Mouse (Mus musculus) adrenal gland, postnatal 10 days (tissue): ENCODE measurements around the gene Adamtsl1. TPM values are rescaled to one million over a fixed set of nuclear protein-coding genes. Genes with fewer than 3 reads are reported as not detected.

ENCODE experiments used
- DNase-seq: peaks from one replicate; pipeline ENCODE4 v3.0.0; 2021; ENCODE audit warnings: mixed read lengths
- total RNA-seq, 2 experiments: library from RNA; stranded (reverse); gene quantifications; 2 replicates each; pipeline ENCODE4 v1.2.3; 2021

The Adamtsl1 gene
- total RNA-seq, 2 experiments from 2014 or later: 9.5 to 13.3 TPM

- no peak for DNase-seq
Measured at GRCm38 (mm10) chr4:85672290-85672689, 158.3 kb downstream of the Adamtsl1 start.

DNA sequence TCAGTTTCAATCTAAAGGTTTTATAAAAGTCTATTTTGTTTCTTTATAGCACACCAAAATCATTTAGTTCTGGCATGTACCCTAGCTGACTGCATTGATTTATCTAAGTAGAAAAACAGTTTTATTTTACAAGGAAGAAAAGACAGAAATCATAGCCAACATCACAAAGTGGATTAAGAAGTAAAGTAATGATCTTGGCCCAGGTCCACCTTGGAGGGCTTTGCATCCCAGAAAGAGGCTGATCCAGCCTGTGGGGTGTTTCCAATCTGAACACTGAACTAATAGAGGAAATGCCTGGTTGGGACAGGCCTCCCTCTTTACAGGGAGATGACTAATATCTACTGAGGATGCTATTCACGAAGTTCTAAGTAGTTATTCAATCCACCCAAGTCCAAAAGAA, 163.6 kb downstream of the Adamtsl1 start:
- DNase-seq: no peak

DNA sequence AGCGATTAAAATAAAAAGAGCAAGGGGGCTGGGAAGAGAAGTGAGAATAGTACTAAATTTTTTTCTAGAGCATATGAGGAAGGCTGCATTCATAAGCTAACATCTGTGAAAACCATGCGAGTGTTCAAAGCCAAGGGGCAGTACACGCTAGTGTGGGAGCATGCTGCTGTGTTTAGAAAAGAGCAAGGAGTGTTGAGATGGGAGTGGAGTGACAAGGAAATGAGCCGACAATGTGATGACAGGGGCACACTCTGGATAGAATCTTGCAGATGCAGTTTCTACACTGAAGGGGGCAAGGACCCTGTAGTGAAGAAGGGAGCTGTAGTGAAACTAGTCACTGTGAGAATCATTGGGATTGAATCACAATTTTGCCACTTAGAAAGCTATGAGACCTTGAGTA, 172.2 kb downstream of the Adamtsl1 start:
- DNase-seq: no peak

DNA sequence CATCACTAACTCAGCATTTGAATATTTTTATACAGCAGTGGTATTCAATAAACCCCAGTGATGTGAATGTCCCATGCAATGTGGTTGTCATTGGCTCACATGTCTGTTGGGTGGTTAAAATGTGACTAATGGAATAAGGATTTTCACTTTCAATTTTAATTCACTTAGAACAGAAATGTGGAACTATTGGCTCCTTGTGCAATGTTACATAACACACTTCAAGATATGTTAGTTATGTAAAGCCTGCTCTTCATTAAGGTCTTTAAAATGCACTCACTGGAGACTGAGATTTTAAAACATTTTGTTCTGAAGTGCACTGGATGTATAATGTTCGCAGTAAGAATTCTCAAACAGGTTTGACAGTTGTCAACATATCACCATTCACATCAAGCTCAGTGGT, 181.3 kb downstream of the Adamtsl1 start:
- DNase-seq: no peak

DNA sequence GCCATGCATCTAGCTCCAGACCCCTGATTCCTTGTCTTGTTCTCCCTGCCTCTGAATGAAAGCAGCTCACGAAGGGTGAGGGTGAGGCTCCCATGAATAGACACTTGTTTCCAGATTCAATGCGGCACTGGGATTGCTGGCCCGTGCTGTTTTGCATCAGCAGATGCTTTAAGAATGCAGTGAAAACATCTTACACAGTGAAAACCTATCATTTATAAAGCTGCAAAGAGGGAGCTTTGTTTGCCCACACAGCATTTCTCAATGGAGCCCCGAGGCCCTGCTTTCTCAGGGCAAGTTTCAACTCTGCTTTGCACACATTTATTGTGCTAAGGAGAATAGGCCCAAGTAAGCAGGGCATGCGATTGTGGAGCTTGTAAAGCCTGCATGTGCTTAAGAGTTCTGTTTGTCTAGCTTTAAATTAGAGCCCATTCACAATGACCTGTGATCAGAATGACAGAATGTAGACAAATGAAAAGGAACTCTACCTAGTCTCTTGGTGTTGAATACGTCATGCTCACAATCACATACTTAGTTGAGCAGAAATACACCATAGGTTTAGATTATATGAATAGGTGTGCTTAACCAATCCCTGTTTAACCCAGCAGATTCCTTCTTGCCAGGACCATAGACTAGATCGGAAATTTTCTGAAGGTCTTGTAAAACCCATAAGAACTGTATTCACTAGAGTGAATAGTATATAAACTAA, 193.5 kb downstream of the Adamtsl1 start:
- DNase-seq: no peak

- DNase-seq: no peak
Measured at GRCm38 (mm10) chr4:85709636-85710035, 195.7 kb downstream of the Adamtsl1 start.

- no peak for DNase-seq
Measured at GRCm38 (mm10) chr4:85724999-85725398, 211.0 kb downstream of the Adamtsl1 start.

DNA sequence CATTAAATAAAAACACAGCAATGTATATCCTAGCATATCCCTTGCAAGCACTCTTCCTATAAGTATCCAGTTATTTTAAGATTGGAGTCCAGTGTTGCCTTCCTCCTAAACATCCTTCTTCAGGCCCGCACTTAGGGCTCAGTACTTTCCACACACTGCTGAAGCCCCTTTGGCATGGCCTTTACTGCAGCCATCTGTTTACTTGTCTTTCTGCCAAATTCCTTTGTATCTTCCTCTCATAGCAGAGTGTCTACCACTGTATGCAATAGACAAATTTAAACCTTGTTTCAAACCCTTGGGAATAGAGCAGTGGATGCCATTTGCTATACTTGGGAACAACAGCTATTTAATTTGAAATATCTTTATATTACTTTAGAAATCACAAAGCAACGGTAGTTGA, 213.8 kb downstream of the Adamtsl1 start:
- no peak for DNase-seq

DNA sequence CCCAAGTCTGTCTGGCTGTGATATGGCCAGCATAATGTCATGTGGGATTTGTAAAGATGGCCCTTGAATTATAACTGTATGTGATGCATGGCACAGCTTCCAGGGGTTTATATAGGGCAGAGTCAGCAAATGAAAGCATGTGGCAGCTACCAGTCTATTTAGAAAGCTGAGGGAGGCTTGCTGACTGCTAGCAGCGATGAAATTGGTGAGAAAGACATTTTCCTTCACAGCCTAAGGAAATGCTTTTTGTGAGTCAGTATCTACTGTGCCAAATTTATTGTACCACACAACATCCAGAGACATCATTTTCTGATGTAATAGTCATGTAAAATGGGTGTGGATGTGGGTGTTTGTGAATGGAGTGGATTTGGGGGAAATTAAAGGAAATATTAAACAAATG, 214.4 kb downstream of the Adamtsl1 start:
- DNase-seq: no peak

- no peak for DNase-seq
Measured at GRCm38 (mm10) chr4:85740478-85740877, 226.5 kb downstream of the Adamtsl1 start.

GRCm38 (mm10) chr4:85741825-85742391, 227.9 kb downstream of the Adamtsl1 start:
- no peak for DNase-seq

- DNase-seq: no peak
Measured at GRCm38 (mm10) chr4:85743427-85743826, 229.5 kb downstream of the Adamtsl1 start.

DNA sequence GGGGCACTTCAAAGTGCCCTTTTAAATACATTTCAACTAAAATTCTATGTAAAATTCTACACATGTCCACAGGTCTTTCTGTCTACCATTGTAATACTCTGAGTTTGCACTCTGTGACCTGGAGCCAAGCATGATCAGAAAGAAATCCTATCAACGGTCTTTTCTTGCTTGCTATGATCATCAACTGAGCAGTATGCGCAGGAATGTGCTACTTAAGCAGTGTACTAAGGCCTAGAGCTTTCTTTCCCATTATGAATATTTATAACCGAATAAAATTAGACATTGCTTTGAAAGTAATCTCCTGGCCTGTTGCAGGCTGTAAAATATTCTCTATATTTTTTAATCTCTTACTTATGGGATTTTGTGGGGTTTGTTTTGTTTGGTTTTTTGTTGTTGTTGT, 248.7 kb downstream of the Adamtsl1 start:
- no peak for DNase-seq

GRCm38 (mm10) chr4:85763161-85764014, 249.4 kb downstream of the Adamtsl1 start:
- DNase-seq: no peak

DNA sequence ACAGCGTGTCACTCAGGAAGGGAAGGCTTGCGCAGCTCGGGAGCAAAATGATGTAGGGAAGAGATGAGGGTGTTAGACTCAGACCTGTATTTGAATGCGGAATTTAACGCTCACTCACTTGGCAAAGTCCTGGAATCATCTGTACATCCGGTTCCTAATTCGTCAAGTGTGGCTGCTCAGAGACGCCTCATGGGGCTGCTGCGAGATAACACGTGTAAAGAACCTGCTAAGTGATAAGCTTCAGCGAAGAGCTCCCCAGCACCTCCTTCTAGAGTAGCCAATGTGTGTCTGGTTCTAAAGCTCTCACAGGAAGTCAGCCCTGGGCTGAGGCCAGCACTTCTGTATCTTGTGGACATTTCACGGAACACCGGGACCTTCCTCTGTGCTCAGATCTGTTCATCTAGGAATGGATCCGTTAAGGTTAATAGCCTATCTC, 250.1 kb downstream of the Adamtsl1 start:
- no peak for DNase-seq

GRCm38 (mm10) chr4:85764476-85764875, 250.5 kb downstream of the Adamtsl1 start:
- no peak for DNase-seq

- DNase-seq: no peak
Measured at GRCm38 (mm10) chr4:85767666-85768065, 253.7 kb downstream of the Adamtsl1 start.

GRCm38 (mm10) chr4:85768107-85768506, 254.1 kb downstream of the Adamtsl1 start:
- DNase-seq: no peak

- DNase-seq: no peak
Measured at GRCm38 (mm10) chr4:85782511-85782910, 268.5 kb downstream of the Adamtsl1 start.

- DNase-seq: no peak
Measured at GRCm38 (mm10) chr4:85783768-85784379, 269.9 kb downstream of the Adamtsl1 start.

- DNase-seq: no peak
Measured at GRCm38 (mm10) chr4:85784428-85784827, 270.5 kb downstream of the Adamtsl1 start.

DNA sequence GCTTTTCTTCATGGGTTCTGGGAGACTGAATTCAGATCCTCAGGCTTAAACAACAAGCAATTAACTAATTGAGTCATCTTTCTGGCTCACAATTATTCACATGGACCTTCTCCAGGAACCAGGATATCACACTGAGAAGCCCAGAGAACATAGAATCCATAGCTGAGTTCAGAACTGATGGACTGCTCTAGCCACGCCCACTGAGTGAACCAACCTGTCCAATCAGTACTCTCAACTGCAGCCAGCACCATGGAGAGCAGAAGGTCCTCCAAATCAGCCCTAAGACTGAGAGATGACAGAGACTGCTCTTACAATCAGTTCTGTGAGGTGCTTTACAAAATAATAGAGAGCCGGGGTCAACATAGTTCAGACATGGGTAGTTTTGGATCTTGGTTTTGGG, 276.3 kb downstream of the Adamtsl1 start:
- DNase-seq: peak; percentile 10

- peak; percentile 83 for DNase-seq
Measured at GRCm38 (mm10) chr4:85801805-85802204, 287.8 kb downstream of the Adamtsl1 start.
